Mouse (Mus musculus) bone marrow macrophage, adult 2 months (primary cell): ENCODE results near the gene Fbxl2.

Experiments
- CTCF ChIP-seq: IDR thresholded peaks from 2 replicates; pipeline ENCODE4 v1.5.1; 2012; ENCODE audit warnings: low read depth, mild to moderate bottlenecking, low read length, moderate library complexity
- POLR2A ChIP-seq: IDR thresholded peaks from 2 replicates; pipeline ENCODE4 v1.6.1; 2012; ENCODE audit warnings: mild to moderate bottlenecking, low read depth, low read length, borderline replicate concordance

DNA sequence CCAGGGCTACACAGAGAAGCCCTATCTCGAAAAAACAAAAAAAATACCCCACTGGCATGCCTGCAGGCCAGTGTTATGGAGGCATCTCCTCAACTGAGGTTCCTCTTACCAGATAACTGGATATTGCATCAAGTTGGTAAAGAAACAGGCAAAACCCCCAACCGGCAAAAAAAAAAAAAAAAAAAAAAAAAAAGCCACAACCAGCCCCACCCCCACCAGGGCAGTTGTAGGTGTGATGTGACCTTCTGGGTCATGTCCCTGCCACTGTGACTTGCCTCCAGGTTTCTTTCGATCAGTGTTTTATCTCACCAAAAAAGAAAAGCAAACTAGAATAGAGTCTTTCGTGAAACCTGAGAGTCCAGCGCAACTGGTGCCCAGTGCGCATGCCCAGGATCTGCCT is 6.9 kb upstream of the Fbxl2 start:
- no peak for TF ChIP-seq POLR2A
- TF ChIP-seq CTCF: no peak
